Comparison of ENCODE assay signal across 8 mouse cellular contexts in genomic region chr13:49682233-49682846, GRCm38 (mm10). TPM values are rescaled to one million over a fixed set of nuclear protein-coding genes. Genes with fewer than 3 reads are reported as not detected.
DNase-seq lines count a peak whose midpoint lies in the region; ATAC-seq lines count a peak whose summit lies in the region.

No protein-coding gene starts in this region.

- peak overlapping the region; percentile 73 for H3K27ac ChIP-seq in lung, embryonic 15.5 days
- 0 out of 2 replicates have a peak overlapping the region, but pooled peaks have one; percentile 60 for H3K27ac ChIP-seq in embryonic facial prominence, embryonic 12.5 days
- no peak overlapping the region for H3K27ac ChIP-seq in hindbrain, embryonic 11.5 days (ENCODE audit: low read depth, low read length)
- peak overlapping the region; percentile 92 for H3K27ac ChIP-seq in liver, embryonic 16.5 days (ENCODE audit: low read length)

- peak overlapping the region; percentile 59 for H3K9ac ChIP-seq in lung, embryonic 15.5 days
- peak overlapping the region; percentile 75 for H3K9ac ChIP-seq in embryonic facial prominence, embryonic 12.5 days
- peak overlapping the region; percentile 86 for H3K9ac ChIP-seq in hindbrain, embryonic 11.5 days (ENCODE audit: low read depth, low read length)
- peak overlapping the region; percentile 90 for H3K9ac ChIP-seq in liver, embryonic 16.5 days (ENCODE audit: low read depth, low read length)

- no peak for DNase-seq in lung, postnatal 14 days
- no peak for DNase-seq in hindbrain, embryonic 11.5 days (ENCODE audit: low spot score)
- no peak for DNase-seq in cerebellum, postnatal 36 days
- no peak for DNase-seq in frontal cortex, postnatal 10 days (ENCODE audit: low spot score in 2 of 2)

- peaks cover 14% of the 10 kb centered on the region for H3K4me1 ChIP-seq in lung, embryonic 15.5 days
- peaks cover 12% of the 10 kb centered on the region for H3K4me1 ChIP-seq in embryonic facial prominence, embryonic 12.5 days
- no peaks in the 10 kb centered on the region for H3K4me1 ChIP-seq in hindbrain, embryonic 11.5 days (replicated peaks; ENCODE audit: control insufficient read depth, insufficient read depth, low read length)
- peaks cover 14% of the 10 kb centered on the region for H3K4me1 ChIP-seq in liver, embryonic 16.5 days (ENCODE audit: control insufficient read depth, low read depth, low read length)

- H3K4me3 ChIP-seq in lung, embryonic 15.5 days = peak overlapping the region; percentile 73
- H3K4me3 ChIP-seq in embryonic facial prominence, embryonic 12.5 days = peak overlapping the region; percentile 86
- H3K4me3 ChIP-seq in hindbrain, embryonic 11.5 days (ENCODE audit: low read depth, low read length) = peak overlapping the region; percentile 92
- peak overlapping the region; percentile 85 for H3K4me3 ChIP-seq in liver, embryonic 16.5 days (ENCODE audit: low read depth, low read length)

- ATAC-seq in lung, embryonic 15.5 days (ENCODE audit: borderline replicate concordance, extremely low read depth, low FRiP score, low TSS enrichment) = no peak
- no peak for ATAC-seq in embryonic facial prominence, embryonic 12.5 days (ENCODE audit: insufficient number of reproducible peaks, insufficient read depth, low FRiP score, low TSS enrichment)
- peak; percentile 71 for ATAC-seq in hindbrain, embryonic 11.5 days (ENCODE audit: low FRiP score)
- peak; percentile 33 for ATAC-seq in liver, embryonic 16.5 days (ENCODE audit: low read depth)
- ATAC-seq in inflammation-experienced regulatory T-cells, adult 6 months = no peak

- H3K4me2 ChIP-seq in lung, embryonic 15.5 days = peak overlapping the region; percentile 62
- peak overlapping the region; percentile 94 for H3K4me2 ChIP-seq in embryonic facial prominence, embryonic 12.5 days (replicated peaks)
- H3K4me2 ChIP-seq in hindbrain, embryonic 11.5 days (replicated peaks; ENCODE audit: low read depth, low read length) = peak overlapping the region; percentile 90
- H3K4me2 ChIP-seq in liver, embryonic 16.5 days (ENCODE audit: low read depth, low read length) = peak overlapping the region; percentile 75

- WGBS in lung, embryonic 15.5 days = under 1% methylated on average over 20 of the region's 20 CpGs
- WGBS in embryonic facial prominence, embryonic 12.5 days = 1% methylated on average over 20 of the region's 20 CpGs
- under 1% methylated on average over 20 of the region's 20 CpGs for WGBS in hindbrain, embryonic 11.5 days
- WGBS in liver, embryonic 16.5 days (ENCODE audit: insufficient replicate concordance) = 0% methylated on average over 20 of the region's 20 CpGs

- no peaks in the 10 kb centered on the region for H3K27me3 ChIP-seq in lung, embryonic 15.5 days
- H3K27me3 ChIP-seq in embryonic facial prominence, embryonic 12.5 days = no peaks in the 10 kb centered on the region
- H3K27me3 ChIP-seq in hindbrain, embryonic 11.5 days (ENCODE audit: control insufficient read depth, insufficient read depth, low read length) = no peaks in the 10 kb centered on the region
- no peaks in the 10 kb centered on the region for H3K27me3 ChIP-seq in liver, embryonic 16.5 days (ENCODE audit: control insufficient read depth, insufficient read depth, low read depth, low read length)

- H3K36me3 ChIP-seq in lung, embryonic 15.5 days = peaks cover 2% of the 10 kb centered on the region
- peaks cover 13% of the 10 kb centered on the region for H3K36me3 ChIP-seq in embryonic facial prominence, embryonic 12.5 days
- H3K36me3 ChIP-seq in hindbrain, embryonic 11.5 days (ENCODE audit: control insufficient read depth, insufficient read depth, low read length) = no peaks in the 10 kb centered on the region
- H3K36me3 ChIP-seq in liver, embryonic 16.5 days (ENCODE audit: control insufficient read depth, insufficient read depth) = no peaks in the 10 kb centered on the region; the same call in none of the 2 replicates

- no peaks in the 10 kb centered on the region for H3K9me3 ChIP-seq in lung, embryonic 15.5 days
- no peaks in the 10 kb centered on the region for H3K9me3 ChIP-seq in embryonic facial prominence, embryonic 12.5 days
- H3K9me3 ChIP-seq in hindbrain, embryonic 11.5 days (ENCODE audit: control insufficient read depth, low read length) = no peaks in the 10 kb centered on the region
- no peaks in the 10 kb centered on the region for H3K9me3 ChIP-seq in liver, embryonic 16.5 days (replicated peaks; ENCODE audit: control insufficient read depth, low read length)

RNA-seq across cellular contexts. Expression of gene Iars, which starts 0.4 kb away (rescaled TPM):
- 62.0 and 66.3 TPM in 2 replicates for polyA plus RNA-seq in lung, embryonic 15.5 days (2015; fragmentation: Nextera tagmentation; extraction: Ambion mirVana)
- 70.9 and 80.7 TPM in 2 replicates for polyA plus RNA-seq in embryonic facial prominence, embryonic 12.5 days (2016; fragmentation: Nextera tagmentation; extraction: Ambion mirVana)
- 100 and 111 TPM in 2 replicates for polyA plus RNA-seq in hindbrain, embryonic 11.5 days (2014; fragmentation: Nextera tagmentation; extraction: Ambion mirVana)
- polyA plus RNA-seq in liver, embryonic 16.5 days (2015; fragmentation: Nextera tagmentation; extraction: Ambion mirVana) = 48.3 and 50.2 TPM in 2 replicates
- polyA plus RNA-seq in inflammation-experienced regulatory T-cells, adult 6 months (2017; shearing (Covaris generic)) = 10 to 100 TPM; 34.7 to 38.7 (median 38.5) TPM

RNA-seq across cellular contexts. Expression of gene Nol8, which starts 29.5 kb away (rescaled TPM):
- polyA plus RNA-seq in lung, embryonic 15.5 days (2015; fragmentation: Nextera tagmentation; extraction: Ambion mirVana) = 12.5 and 14.2 TPM in 2 replicates
- 20.0 and 22.8 TPM in 2 replicates for polyA plus RNA-seq in embryonic facial prominence, embryonic 12.5 days (2016; fragmentation: Nextera tagmentation; extraction: Ambion mirVana)
- polyA plus RNA-seq in hindbrain, embryonic 11.5 days (2014; fragmentation: Nextera tagmentation; extraction: Ambion mirVana) = 23.7 and 27.8 TPM in 2 replicates
- 5.4 and 5.5 TPM in 2 replicates for polyA plus RNA-seq in liver, embryonic 16.5 days (2015; fragmentation: Nextera tagmentation; extraction: Ambion mirVana)
- polyA plus RNA-seq in inflammation-experienced regulatory T-cells, adult 6 months (2017; shearing (Covaris generic)) = 10 to 100 TPM; 34.3 to 55.6 (median 46.8) TPM

RNA-seq across cellular contexts. Expression of gene Cenpp, which starts 29.8 kb away (rescaled TPM):
- 32.0 and 36.2 TPM in 2 replicates for polyA plus RNA-seq in lung, embryonic 15.5 days (2015; fragmentation: Nextera tagmentation; extraction: Ambion mirVana)
- polyA plus RNA-seq in embryonic facial prominence, embryonic 12.5 days (2016; fragmentation: Nextera tagmentation; extraction: Ambion mirVana) = 26.9 and 29.2 TPM in 2 replicates
- polyA plus RNA-seq in hindbrain, embryonic 11.5 days (2014; fragmentation: Nextera tagmentation; extraction: Ambion mirVana) = 34.2 and 38.3 TPM in 2 replicates
- polyA plus RNA-seq in liver, embryonic 16.5 days (2015; fragmentation: Nextera tagmentation; extraction: Ambion mirVana) = 18.2 and 21.0 TPM in 2 replicates
- 10 to 100 TPM in 1 of 3 experiments, 1 to 10 TPM in 2; 1.8 to 19.9 (median 2.4) TPM for polyA plus RNA-seq in inflammation-experienced regulatory T-cells, adult 6 months (2017; shearing (Covaris generic))

Comparison
In these comparisons a context has a peak if more than half of its experiments do, and no peak if none do; other contexts are left out.
1. ATAC-seq: peak in hindbrain, embryonic 11.5 days (single experiment) and liver, embryonic 16.5 days (single experiment); none in lung, embryonic 15.5 days (single experiment), embryonic facial prominence, embryonic 12.5 days (single experiment) and inflammation-experienced regulatory T-cells, adult 6 months (single experiment).
2. Peak in every context shown above with its lines, with median percentiles within 50 percentile points of each other: H3K4me2 ChIP-seq, H3K4me3 ChIP-seq and H3K9ac ChIP-seq.